11 mouse cellular contexts compared by ENCODE assay signal in the genomic region with DNA sequence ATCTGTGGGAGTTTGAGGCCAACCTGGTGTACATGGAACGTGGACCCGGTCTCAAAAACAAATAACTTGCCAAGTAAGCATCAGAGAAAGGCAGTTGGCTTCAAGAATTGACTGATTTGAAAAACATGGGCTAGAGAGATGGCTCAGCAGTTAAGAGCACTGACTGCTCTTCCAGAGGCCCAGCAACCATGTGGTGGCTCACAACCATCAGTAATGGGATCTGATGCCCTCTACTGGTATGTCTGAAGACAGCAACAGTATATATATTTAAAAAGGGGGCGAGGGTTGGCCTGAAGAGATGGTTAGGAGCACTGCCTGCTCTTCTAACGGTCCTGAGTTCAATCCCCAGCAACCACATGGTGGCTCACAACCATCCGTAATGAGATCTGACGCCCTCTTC. TPM values are rescaled to one million over a fixed set of nuclear protein-coding genes. Genes with fewer than 3 reads are reported as not detected.
DNase-seq lines count a peak whose midpoint lies in the region; ATAC-seq and TF ChIP-seq lines count a peak whose summit lies in the region.
"Had no signal": no experiment of that assay in that cellular context is flagged by ENCODE, and none has a peak within 500 bp of the region (broad histone marks: within the 10 kb centered on the region; RNA-seq: fewer than 3 reads in every experiment).

No protein-coding gene starts in this region.

- TF ChIP-seq CTCF in layer of hippocampus, adult 2 months (conservative IDR thresholded peaks at IDR 0.05), result peak; percentile 73
- TF ChIP-seq CTCF in ES-Bruce4 (IDR thresholded peaks at IDR 0.05; ENCODE audit: low read depth, low read length), result peak; percentile 6
- TF ChIP-seq CTCF in lung, postnatal 0 days (IDR thresholded peaks at IDR 0.05), result peak; percentile 70

- H3K27ac ChIP-seq in layer of hippocampus, adult 2 months, result no peak overlapping the region
- H3K27ac ChIP-seq in ES-Bruce4 (ENCODE audit: insufficient read depth, low read length), result peak overlapping the region; percentile 20; the same call in 1 of the 2 replicates
- no peak overlapping the region for H3K27ac ChIP-seq in lung, postnatal 0 days (ENCODE audit: low read length)

- H3K9ac ChIP-seq in ES-Bruce4 (ENCODE audit: low read depth, poor library complexity, severe bottlenecking), result no peak overlapping the region
- no peak overlapping the region for H3K9ac ChIP-seq in lung, postnatal 0 days (replicated peaks; ENCODE audit: low read depth)

- intact Hi-C loops in left cerebral cortex, postnatal 10 days (cut with DNase I), result no loop called here

- no peaks in the 10 kb centered on the region for H3K4me1 ChIP-seq in ES-Bruce4 (ENCODE audit: control insufficient read depth, insufficient read depth, low read length)
- no peaks in the 10 kb centered on the region for H3K4me1 ChIP-seq in lung, postnatal 0 days (ENCODE audit: insufficient read depth, low read depth, low read length)

- TF ChIP-seq POLR2A in ES-Bruce4 (IDR thresholded peaks at IDR 0.05; ENCODE audit: insufficient read depth, low read length), result no peak

- no peaks in the 10 kb centered on the region for H3K9me3 ChIP-seq in ES-Bruce4 (replicated peaks; ENCODE audit: control insufficient read depth, insufficient read depth, low read length, poor library complexity, severe bottlenecking)
- H3K9me3 ChIP-seq in lung, postnatal 0 days (ENCODE audit: low read length), result no peaks in the 10 kb centered on the region

- no peak overlapping the region for H3K4me3 ChIP-seq in layer of hippocampus, adult 2 months
- no peak overlapping the region for H3K4me3 ChIP-seq in ES-Bruce4 (ENCODE audit: low read depth, low read length)
- no peak overlapping the region for H3K4me3 ChIP-seq in lung, postnatal 0 days (ENCODE audit: low read depth, low read length)
- H3K4me3 ChIP-seq: erythroblast, embryonic 14.5 days had no signal

- H3K4me2 ChIP-seq in lung, postnatal 0 days (replicated peaks; ENCODE audit: low read depth, low read length), result no peak overlapping the region

- no peaks in the 10 kb centered on the region for H3K36me3 ChIP-seq in ES-Bruce4 (ENCODE audit: control insufficient read depth, insufficient read depth, low read length, poor library complexity, severe bottlenecking)
- H3K36me3 ChIP-seq in lung, postnatal 0 days (ENCODE audit: insufficient read depth, low read length), result no peaks in the 10 kb centered on the region

- no peaks in the 10 kb centered on the region for H3K27me3 ChIP-seq in ES-Bruce4 (ENCODE audit: control insufficient read depth, insufficient read depth, low read length, poor library complexity, severe bottlenecking)
- H3K27me3 ChIP-seq in lung, postnatal 0 days (replicated peaks; ENCODE audit: insufficient read depth, low read length), result no peaks in the 10 kb centered on the region

- no peak for TF ChIP-seq EP300 in ES-Bruce4 (IDR thresholded peaks at IDR 0.05; ENCODE audit: insufficient read depth, low read depth, low read length)
- TF ChIP-seq EP300 in lung, postnatal 0 days (IDR thresholded peaks at IDR 0.05), result no peak

- WGBS in lung, postnatal 0 days, result 14% methylated on average over 6 of the region's 6 CpGs

- DNase-seq in layer of hippocampus, adult 2 months (ENCODE audit: low spot score in 2 of 2), result no peak
- no peak for DNase-seq in layer of hippocampus, adult 11-12 months (ENCODE audit: low spot score)
- peak; percentile 59 for DNase-seq in WW6 (ENCODE audit: low read depth, low spot score)
- DNase-seq in lung, postnatal 0 days (ENCODE audit: low spot score), result peak; percentile 57
- DNase-seq in left cerebral cortex, adult 9 months (ENCODE audit: low spot score in 2 of 2), result no peak
- no peak for DNase-seq in adrenal gland, postnatal 10 days
- DNase-seq in left cerebral cortex, postnatal 10 days (ENCODE audit: extremely low spot score in 1 of 2, low spot score in 2 of 2), result no peak
- DNase-seq: adrenal gland, postnatal 25 days; heart, postnatal 14 days had no signal

- no peak for ATAC-seq in lung, postnatal 0 days

RNA-seq across cellular contexts. Expression of gene Ncl, which starts 4.5 kb away (rescaled TPM):
- 100 to 1,000 TPM; 140 to 145 TPM for total RNA-seq in layer of hippocampus, adult 2 months (2021)
- polyA plus RNA-seq in ES-Bruce4 (2011; ENCODE audit: insufficient read depth, insufficient read length, low read depth, missing spikeins), result 1,350 and 1,473 TPM in 2 replicates
- polyA plus RNA-seq in lung, postnatal 0 days (2015; fragmentation: Nextera tagmentation; extraction: Ambion mirVana), result 139 and 140 TPM in 2 replicates
- 100 to 1,000 TPM; 242 to 251 TPM for total RNA-seq in adrenal gland, postnatal 10 days (2021)
- total RNA-seq in left cerebral cortex, postnatal 10 days (2021), result 100 to 1,000 TPM; 177 to 184 TPM

Comparison
In these comparisons a context has a peak if more than half of its experiments do, and no peak if none do; other contexts are left out.
1. DNase-seq: peak in WW6 (single experiment) and lung, postnatal 0 days (single experiment); none in layer of hippocampus, adult 2 months (0 of 2), layer of hippocampus, adult 11-12 months (single experiment), left cerebral cortex, adult 9 months (0 of 2), adrenal gland, postnatal 10 days (single experiment) and left cerebral cortex, postnatal 10 days (0 of 2).
2. CTCF ChIP-seq: peak in every context shown above with its lines; median percentile 73 in layer of hippocampus, adult 2 months; 70 in lung, postnatal 0 days; 6 in ES-Bruce4.